Mouse (Mus musculus) heart, postnatal 0 days (tissue): ENCODE measurements around the gene Ksr1.

Experiments
- CTCF ChIP-seq: IDR thresholded peaks from 2 replicates; pipeline ENCODE4 v1.5.1; 2016; ENCODE audit warnings: antibody characterized with exemption, control low read depth, low read depth
- EP300 ChIP-seq: IDR thresholded peaks from 2 replicates; pipeline ENCODE4 v1.6.1; 2016; ENCODE audit warnings: antibody characterized with exemption, low read depth

DNA sequence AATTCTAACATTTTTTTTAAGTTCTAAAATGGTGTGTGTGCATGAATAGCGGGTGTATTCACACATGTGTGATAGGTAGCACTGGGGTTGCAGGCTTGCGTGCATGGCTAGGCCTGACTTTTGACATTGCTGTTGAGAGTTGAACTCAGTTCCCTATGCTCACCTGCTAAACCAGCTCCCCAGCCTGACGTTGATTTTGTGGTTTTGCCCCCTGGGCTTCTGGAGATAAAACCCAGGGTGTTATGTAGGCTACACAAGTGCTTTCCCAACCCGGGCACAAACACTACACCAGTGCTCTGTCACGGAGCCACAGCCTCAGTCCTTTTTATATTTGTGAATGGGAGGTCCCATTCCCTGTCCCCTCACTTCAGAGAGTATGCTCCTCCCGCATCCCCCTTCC is 39.5 kb upstream of the Ksr1 start:
- TF ChIP-seq CTCF = no peak
- TF ChIP-seq EP300 = no peak
